Mouse (Mus musculus) cerebellum, postnatal 25 days (tissue): ENCODE data around the gene Zfp985.
"Not testable (repeated sequence)": the region's sequence is repeated elsewhere in the genome, so short reads cannot be mapped to it uniquely, and the experiment has no call there.

Experiments used
- DNase-seq, 2 experiments: peaks; one replicate each; pipeline ENCODE4 v3.0.0; 2021; ENCODE audit warnings: mixed read lengths in 2 of 2

The Zfp985 gene

DNA sequence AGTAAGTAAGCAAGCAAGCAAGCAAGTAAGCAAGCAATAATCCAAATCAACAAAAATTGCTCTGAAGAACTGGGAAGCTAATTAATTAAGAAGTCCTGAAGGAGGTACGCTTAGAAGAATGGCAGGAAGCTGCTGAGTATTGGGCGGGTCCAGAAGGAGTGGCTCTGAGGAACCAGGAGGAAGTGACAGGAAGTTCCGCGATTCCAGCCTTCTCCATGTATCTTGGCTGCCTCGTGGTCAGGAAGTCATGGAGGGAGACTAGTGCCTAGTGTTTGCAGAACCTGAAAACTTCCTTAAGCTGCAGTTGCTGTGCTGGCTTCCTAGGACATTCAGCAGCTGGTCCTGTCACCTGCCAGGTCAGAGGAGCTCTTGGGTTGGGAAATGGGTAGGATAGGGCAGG lies at the start of gene Zfp985:
Zfp985 (plus strand) TSS at position 207 of the 400 bp plus-strand sequence.
- not testable (repeated sequence) for DNase-seq

DNA sequence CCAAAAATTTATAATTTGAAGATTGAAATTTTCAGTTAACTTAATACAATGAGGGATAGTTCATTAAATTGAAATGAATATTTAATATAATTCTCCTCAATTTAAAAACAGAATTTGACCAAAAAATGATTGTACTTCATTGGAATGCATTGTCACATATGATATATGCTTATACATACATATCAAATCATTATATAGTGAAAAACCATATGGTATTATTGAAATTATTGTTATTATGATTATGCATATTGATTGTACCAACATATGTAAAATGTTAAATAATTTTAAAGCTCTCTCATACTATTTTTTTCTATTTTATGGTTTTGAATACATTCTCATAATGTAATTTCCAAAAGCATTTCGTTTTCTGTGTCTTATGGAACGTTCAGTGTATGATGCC lies 43.9 kb upstream of the Zfp985 start:
- no peak for DNase-seq

DNA sequence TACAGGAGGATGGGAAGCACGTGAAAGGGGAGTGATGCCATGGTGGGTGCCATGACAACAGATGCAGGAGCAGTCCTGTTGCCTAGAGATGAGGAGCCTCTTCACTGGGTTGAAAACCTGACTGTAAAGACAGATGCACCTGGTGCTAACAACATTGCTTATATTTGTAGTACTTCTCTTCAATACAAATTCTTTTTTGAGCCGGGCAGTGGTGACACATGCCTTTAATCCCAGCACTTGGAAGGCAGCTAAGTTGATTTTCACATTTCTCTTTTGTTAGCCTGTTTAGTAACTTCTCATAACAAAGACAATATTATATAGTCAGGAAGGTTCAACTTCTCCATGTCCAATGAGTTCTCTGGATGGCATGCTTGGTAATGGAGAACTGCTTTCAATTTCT lies 34.1 kb upstream of the Zfp985 start:
- no peak for DNase-seq

DNA sequence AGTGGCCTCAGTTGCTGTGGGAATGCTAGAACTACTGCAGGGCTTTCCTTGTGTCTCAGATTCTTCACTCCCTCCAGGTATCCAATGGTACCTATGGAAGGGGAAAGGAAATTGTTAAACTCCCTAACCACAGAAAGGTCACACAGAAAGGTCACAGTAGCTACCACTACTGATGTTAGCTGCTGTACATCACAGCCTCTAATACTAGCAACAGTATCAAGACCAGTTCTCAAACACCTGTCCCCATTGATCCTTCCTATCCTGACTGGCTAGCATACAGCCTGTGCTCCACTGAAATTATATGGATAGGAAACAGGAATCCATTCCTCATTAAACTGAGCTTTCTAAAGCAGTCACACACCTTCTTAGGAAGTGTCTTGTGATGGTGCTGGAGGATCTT lies 33.0 kb upstream of the Zfp985 start:
- no peak for DNase-seq

DNA sequence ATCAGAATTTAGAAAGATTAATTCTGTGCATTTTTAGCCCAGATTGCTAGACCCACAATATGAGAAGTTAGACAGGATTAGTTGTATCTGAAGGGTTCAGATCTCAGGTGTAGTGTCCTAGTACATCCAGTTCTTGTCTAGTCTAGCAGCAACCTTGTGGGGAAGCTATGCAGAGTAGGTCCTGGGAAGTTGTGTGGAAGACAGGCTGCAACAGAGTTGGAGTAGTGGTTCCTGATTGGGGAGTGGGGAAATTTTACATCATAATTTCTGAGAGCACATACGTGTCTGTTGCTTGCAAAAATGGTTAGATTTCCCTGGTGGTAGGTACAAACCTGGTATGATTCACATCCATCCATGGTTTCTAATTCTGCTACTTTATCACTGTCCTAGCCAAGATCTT lies 28.0 kb upstream of the Zfp985 start:
- DNase-seq: no peak

DNA sequence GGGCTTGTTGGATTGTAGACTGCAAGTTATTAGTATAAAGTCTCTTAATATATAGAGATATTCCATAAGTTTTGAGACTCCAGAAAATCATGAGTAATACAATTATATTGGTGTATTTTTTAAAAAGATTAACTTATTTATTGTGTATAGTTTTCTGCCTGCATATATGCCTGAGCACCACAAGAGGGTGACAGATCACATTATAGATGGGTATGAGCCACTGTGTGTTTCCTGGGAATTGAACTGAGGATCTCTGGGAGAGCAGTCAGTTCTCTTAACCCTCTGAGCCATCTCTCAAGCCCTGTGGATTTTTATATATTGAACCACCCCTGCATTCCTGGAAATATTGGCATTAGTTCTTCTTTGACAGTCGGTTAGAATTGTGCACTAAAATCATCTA lies 22.7 kb upstream of the Zfp985 start:
- DNase-seq: no peak

DNA sequence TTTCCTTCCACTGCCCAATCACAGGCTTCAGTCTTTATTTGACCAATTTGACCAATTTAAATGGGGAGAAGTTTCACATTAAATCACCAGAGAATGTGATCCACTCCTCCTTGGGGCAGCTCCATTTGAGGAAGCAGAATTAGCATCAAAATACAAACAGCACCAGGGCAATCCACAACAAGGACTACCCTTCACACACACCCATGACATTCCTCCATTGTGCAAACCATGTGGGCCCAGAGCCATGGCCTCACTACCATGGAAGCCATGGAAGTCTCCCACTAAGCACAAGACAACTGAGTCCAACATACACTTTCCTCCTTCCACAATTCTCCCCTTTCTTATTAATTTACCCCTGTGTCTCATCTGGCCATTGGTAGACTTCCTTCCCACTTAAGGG lies 17.2 kb upstream of the Zfp985 start:
- DNase-seq: not testable (repeated sequence)

DNA sequence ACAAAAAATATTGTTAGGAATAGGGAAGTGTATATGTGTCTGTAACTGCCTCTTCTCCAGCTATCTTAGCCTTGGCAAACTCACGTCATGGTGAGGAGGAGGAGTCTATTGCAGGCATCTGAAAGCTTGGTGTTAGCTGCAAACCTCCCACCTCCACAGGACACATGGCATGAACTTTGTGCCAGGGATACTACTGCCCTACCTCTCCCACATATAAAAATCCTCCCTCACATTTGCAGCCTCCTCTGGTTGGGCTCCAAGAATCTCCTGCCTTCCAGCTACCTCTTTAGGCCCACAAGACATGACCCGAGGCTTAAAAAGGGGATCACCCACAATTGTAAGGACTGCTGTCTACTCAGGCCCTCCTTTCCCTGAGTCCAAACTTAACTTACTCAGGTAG lies 15.4 kb upstream of the Zfp985 start:
- DNase-seq: no peak

DNA sequence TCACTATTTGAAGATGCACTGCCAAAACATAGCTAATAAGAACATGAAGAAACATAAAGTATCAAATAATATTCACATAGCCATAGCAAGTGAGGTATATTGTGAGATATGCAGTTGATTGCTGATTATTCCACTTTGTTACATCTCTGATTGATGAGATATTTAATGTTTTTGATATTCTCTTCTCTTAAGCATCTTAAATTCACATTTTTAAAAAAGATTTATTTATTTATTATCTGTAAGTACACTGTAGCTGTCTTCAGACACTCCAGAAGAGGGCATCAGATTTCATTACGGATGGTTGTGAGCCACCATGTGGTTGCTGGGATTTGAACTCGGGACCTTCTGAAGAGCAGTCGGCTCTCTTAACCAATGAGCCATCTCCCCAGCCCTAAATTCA lies 13.2 kb upstream of the Zfp985 start, which contains the start of gene Gm16503:
Gm16503 (plus strand) TSS at position 301 of the 400 bp plus-strand sequence.
- not testable (repeated sequence) for DNase-seq

DNA sequence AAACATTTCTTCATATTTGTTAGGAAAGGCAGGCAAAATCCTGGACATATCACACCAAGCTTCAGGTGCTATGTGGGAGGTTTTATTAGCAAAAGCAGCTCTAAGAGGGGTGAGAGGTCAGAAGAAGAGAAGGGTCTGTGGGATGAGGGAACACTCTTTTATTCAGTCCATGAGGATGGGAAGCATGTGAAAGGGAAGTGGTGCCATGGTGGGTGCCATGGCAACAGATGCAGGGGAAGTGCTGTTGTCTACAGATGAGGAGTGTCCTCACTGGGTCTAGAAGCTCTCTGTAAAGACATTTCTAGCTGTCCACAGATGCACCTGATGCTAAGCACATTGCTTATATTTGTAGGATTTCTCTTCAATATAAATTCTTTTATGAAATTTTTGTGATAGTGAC lies 12.0 kb upstream of the Zfp985 start:
- DNase-seq: no peak

DNA sequence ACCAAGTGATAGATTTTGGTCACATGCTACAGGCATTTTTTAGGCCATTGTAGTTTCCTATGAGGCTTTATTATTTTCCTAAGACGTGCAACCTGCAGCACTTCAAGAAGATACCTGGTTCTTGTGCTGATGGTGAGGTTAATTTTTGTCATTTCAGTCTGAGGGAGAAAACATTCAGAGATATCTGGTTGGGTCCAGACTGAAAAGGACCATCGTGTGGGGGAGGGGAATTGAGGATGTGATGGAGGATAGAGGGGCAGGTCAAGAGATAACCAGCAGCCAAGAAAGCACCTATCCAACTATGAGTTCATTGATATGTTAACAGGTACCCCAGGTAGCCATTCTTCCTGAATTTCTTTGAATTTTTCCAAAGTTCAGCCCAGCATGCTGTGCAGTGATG lies 1.3 kb downstream of the Zfp985 start:
- DNase-seq: not testable (repeated sequence)

DNA sequence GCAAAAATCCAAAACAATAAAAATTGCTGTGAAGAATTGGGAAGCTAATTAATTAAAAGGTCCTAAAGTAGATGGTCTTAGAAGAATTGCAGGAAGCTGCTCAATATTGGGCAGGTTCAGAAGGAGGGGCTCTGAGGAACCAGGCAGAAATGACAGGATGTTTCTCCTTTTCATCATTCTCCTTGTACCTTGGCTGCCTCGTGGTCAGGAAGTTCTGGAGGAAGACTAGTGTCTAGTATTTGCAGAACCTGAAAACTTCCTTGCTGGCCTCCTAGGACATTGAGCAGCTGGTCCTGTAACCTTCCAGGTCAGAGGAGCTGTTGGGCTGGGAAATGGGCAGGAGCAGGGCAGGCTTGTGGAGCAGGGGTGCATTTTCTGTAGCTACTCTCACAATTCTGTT lies 3.8 kb downstream of the Zfp985 start:
- not testable (repeated sequence) for DNase-seq

DNA sequence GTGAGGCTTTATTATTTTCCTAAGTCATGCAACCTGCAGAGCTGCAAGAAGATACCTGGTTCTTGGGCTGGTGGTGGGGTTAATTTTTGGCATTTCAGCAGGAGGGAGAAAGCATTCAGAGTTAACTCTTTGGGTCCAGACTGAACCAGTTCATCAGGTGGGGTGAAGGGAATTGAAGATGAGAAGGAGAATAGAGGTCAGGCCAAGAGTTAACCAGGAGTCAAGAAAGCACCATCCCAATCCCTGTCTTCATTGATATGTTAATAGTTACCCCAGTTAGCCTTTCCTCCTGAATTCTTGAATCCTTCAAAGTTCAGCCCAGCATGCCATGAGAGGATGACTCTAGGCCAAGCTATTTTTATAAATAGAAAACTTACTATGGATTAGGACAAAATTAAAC lies 4.9 kb downstream of the Zfp985 start:
- DNase-seq: not testable (repeated sequence)

DNA sequence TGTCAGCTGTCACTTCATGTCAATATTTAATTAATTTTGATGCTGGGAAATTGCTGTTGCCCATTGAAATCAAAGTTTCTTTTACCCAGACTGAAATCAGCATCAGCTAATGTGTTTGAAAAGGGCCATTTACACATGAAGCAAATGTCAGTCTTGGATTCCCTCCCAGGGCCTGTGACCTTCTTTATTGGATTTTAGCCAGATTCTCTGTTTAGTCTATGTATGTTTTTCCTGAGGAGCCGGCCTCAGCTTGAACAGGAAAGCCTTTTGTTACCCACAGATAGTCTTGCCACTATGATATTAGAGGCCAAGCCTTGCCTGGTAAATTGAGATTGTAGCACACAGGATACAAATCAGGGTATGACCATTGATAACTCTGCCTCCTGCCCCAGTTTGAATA lies 6.0 kb downstream of the Zfp985 start:
- DNase-seq: not testable (repeated sequence)

DNA sequence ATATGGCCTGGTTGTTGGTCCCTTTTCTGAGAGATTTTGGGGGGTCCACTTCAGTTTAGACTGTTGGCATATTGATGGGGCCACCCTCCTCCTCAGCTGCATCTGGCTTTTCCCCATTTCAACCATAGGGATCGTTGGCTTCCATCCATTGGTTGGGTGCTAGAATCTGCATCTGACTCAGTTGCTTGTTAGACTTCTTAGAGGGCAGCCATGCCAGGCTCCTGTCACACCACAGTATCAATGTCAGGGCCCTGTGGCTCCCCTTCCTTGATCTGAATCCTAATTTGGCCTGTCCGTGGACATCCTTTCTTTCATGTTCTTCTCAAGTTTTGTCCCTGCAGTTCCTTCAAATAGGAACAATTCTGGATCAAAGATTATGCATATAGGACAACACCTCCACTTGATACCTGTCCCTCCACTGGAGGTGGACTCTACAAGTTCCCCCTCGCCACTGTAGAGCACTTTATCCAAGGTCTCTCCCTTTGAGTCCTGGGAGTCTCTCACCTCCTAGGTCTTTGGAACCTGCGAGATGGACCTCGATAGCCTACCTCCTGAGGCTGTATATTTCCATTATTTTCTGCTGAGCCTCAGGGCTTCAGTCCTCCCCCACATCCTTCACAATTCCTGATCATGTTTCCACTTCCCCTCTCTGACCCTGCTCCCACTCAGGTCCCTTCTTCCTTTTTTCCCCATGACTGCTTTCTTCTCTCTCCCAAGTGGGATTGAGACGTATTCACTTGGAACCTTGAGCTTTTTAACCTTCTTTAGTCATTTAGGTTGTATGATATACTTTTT lies 12.5 kb downstream of the Zfp985 start:
- no peak for DNase-seq

DNA sequence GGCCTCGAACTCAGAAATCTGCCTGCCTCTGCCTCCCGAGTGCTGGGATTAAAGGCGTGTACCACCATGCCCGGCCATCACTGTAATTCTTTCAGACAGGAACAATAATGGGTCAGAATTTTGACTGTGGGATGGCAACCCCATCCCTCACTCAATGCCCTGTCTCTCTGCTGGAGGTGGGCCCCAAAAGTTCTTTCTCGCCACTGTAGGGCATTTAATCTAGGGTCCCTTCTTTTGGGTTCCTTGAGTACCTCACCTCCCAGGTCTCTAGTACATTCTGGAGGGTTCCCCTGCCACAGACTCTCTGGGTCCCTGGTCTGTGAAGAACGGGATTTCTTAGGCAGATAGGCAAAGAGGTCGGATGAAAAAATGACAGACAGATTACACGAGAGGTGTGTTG lies 18.1 kb downstream of the Zfp985 start:
- not testable (repeated sequence) for DNase-seq

DNA sequence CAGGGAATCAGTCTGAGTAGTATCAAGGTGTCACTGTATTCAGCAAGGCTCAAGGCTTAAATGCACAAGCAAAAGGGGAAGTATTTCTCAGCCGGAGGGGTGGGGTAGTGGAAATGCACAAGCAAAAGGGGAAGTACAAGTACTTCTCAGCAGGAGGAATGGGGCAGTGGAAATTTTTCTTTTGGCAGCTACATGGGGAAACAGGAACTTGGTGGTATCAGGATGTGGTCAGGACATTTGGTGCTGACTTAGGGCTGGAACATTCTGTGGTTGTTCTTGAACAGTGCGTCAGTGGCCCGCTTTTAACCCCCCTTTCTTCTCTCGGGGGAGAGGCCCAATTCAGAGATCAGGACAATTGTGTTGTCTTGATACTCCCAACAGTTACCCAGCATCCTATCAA lies 26.3 kb downstream of the Zfp985 start:
- not testable (repeated sequence) for DNase-seq

DNA sequence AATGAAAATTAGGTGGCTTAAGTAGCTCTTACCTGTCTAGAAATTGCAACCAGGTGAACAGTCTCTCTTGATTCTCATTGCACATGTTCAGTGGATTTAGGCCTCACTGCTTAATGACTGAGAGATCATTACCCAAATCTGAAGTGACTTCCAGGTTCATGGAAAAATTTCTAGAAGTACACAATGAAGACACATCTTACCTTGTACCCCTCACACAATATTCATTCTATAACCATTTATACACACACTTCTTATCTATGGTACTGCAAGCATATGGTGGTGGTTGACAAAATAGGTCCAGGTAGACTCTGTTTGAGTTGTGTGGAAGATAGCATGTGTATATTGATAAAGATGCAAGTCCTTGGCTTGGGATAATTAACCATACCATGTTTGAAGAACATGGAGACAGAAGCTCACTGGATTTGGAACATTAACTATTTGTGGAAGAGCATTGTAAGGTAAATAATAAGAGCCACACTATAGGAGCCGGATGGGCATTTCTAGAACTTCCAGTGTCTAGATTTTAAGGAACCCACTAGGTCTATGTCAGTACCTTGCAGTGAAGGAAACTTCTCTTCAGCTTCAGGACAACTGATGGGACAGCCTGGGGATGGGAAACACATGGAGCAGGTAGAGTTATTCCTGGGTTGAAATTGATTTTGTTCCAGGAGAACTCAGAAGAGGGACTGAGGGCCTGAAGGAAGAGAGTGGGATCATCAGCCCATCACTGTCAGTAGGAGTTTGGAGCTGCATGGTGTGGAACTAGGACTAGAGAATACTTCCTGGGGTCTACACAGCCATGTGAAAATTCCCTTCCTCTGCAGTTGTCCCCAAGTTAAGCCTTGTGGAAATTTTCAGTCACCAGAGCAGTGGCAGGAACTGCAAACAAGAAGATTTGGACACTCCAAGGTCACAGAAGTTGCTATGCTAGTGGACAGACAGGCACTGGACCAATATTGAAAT lies 33.7 kb downstream of the Zfp985 start:
- DNase-seq: no peak

DNA sequence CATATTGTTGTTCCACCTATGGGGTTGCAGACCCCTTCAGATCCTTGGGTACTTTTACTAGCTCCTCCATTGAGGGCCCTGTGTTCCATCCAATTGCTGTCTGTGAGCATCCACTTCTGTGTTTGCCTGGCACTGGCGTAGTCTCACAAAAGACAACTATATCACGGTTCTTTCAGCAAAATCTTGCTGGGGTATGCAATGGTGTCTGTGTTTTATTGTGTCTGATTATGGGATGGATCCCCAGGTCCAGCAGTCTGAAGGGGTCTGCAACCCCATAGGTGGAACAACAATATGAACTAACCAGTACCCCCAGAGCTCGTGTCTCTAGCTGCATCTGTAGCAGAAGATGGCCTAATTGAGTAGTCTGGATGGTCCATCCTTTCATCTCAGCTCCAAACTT lies 41.6 kb downstream of the Zfp985 start:
- DNase-seq: not testable (repeated sequence)

DNA sequence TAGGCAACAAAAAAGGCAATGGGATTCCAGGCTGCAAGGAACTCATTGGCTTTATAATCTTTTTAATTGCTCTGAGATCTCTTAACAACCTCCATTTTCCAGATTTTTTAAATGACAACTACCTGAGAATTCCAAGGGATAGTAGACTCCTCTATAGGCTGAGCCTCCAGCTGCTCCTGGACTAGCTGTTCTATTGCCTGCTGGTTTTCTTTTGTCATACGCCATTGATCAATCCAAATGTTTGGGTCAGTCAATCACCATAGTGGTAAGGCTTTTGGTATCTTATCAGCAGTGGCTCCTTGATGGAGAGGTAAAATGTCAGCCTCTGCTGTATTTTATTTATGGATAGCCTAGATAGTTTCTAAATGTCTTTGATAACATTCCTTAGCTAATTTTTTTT lies 44.6 kb downstream of the Zfp985 start:
- DNase-seq: no peak

DNA sequence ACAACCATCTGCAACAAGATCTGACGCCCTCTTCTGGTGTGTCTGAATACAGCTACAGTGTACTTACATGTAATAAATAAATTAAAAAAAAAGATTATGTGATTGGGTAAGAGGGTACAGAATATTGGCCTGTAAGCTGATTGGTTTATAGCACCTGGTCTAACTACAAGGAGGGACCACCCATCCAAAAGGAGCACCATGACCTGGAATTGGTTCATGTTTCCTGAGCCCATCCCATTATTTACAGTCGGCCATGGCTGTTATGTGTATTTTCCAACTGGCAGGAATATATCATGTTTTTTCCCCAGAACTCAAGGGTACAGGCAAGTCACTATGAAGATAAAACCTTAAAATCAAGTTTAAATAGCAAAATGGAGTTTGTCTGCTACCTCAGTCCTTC lies 45.8 kb downstream of the Zfp985 start:
- DNase-seq: no peak

DNA sequence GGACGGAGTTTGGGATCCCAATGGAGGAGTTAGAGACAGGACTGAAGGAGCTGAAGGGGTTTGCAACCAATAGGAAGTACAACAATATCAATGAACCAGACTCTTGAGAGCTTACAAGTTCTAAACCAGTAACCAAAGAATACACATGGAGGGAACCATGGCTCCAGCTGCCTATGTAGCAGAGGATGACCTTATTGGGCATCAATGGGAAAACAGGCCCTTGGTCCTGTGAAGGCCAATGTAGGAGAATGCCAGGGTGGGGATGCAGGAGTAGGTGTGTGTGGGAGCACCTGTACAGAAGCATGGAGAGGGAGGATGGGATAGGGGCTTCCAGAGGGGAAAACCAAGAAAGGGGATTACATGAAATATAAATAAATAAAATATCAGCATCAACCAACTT lies 48.8 kb downstream of the Zfp985 start:
- DNase-seq: no peak

DNA sequence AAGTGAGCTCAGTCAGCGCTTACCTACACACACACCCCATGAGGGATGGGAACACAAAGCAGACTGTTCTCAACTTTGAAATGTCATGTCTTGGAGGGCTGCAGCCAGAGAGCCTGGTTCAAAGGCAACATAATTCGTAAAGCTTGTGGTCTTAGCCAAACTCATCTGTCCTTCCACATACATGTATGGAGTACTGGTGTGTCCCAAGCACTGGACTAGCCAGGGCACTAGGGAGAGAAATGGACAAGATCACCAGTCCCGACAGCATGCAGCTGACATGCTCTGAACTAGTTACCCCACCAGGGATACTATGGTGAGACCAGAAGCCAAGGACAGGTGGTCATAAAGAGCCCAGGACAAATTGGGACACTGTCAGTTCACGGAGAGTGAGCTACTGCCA lies 50.7 kb downstream of the Zfp985 start:
- no peak for DNase-seq

DNA sequence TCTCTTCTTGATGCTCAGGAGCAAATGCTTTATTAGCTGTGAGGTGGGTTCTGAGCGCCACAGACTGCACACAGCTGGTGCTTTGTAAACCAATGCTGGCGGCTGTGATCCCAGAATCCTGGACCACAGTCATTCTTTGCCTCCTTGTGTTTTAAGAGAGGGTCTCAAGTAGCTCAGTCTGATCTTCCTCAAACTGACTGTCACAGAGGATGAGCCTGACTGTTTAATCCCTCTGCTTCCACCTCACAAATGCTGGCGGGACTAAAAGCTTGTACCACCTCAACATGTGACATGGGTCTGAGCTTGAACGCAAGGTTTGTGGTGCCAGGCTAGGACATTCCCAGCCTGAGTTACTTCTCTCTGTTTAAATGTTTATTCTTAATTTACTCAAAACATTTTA lies 52.4 kb downstream of the Zfp985 start:
- DNase-seq: no peak
